Mouse (Mus musculus) liver, adult 2 months (tissue): ENCODE measurements around the gene Usp22. TPM values are rescaled to one million over a fixed set of nuclear protein-coding genes. Genes with fewer than 3 reads are reported as not detected.

Experiments
- DNase-seq: peaks from one replicate; pipeline ENCODE4 v3.0.0-alpha.2; 2011; ENCODE audit warnings: low read depth, low spot score; ENCODE audit errors: extremely low read depth
- H3K27ac ChIP-seq: fragments of 200-500 bp; replicated peaks from 2 replicates; pipeline ENCODE4 v1.5.1; 2012; ENCODE audit warnings: low read depth, mild to moderate bottlenecking, control low read depth, inconsistent platforms, low read length; ENCODE audit not compliant: insufficient read depth
- H3K27me3 ChIP-seq: fragments of 200-500 bp; 2 replicates; pipeline ENCODE4 v1.6.1; 2012; ENCODE audit warnings: mild to moderate bottlenecking, moderate library complexity, low read length, inconsistent platforms; ENCODE audit not compliant: control insufficient read depth, insufficient read depth
- H3K36me3 ChIP-seq: fragments of 200-500 bp; 2 replicates; pipeline ENCODE4 v1.6.1; 2012; ENCODE audit warnings: low read length, inconsistent platforms; ENCODE audit not compliant: control insufficient read depth, insufficient read depth
- H3K4me1 ChIP-seq: fragments of 200-500 bp; 2 replicates; pipeline ENCODE4 v1.6.1; 2011; ENCODE audit warnings: low read length; ENCODE audit not compliant: control insufficient read depth, insufficient read depth
- H3K4me3 ChIP-seq: fragments of 200-500 bp; 2 replicates; pipeline ENCODE4 v1.5.1; 2011; ENCODE audit warnings: low read depth, mild to moderate bottlenecking, control low read depth, low read length, moderate library complexity; ENCODE audit not compliant: insufficient read depth
- H3K79me2 ChIP-seq: fragments of 200-500 bp; 2 replicates; pipeline ENCODE4 v1.6.1; 2012; ENCODE audit warnings: inconsistent platforms, mild to moderate bottlenecking, low read length, moderate library complexity; ENCODE audit not compliant: control insufficient read depth, insufficient read depth
- H3K9ac ChIP-seq: fragments of 200-500 bp; 2 replicates; pipeline ENCODE4 v1.6.1; 2012; ENCODE audit warnings: low read depth, mild to moderate bottlenecking, control low read depth, inconsistent platforms, low read length
- CTCF ChIP-seq: fragments of 200-500 bp; IDR thresholded peaks from 2 replicates; pipeline ENCODE4 v1.5.1; 2011; ENCODE audit warnings: low read depth, low read length, control low read depth
- POLR2A ChIP-seq: fragments of 200-500 bp; IDR thresholded peaks from 2 replicates; pipeline ENCODE4 v1.6.1; 2011; ENCODE audit warnings: low read length, control low read depth; ENCODE audit not compliant: insufficient read depth; ENCODE audit errors: extremely low read depth
- WGBS: fragments of 180-500 bp; shearing (Covaris S2); methylation state at CpG from one replicate; pipeline ENCODE4 v1.1.7; 2018; 5-methylcytosine and 5-hydroxymethylcytosine counted together
- polyA plus RNA-seq: library from polyadenylated mRNA; depleted of rRNA; stranded (reverse); fragments of >200 nt; gene quantifications from 2 replicates; pipeline ENCODE4 v1.2.3, GENCODE M21; 2012
- total RNA-seq: library from RNA; depleted of rRNA; stranded (reverse); fragments of >200 nt; gene quantifications from 2 replicates; pipeline ENCODE4 v1.2.3, GENCODE M21; 2014

Gene Usp22
- total and polyA plus RNA-seq, 2 experiments = 13.6 to 15.7 TPM

GRCm38 (mm10) chr11:61215936-61216335 is 41.1 kb upstream of the Usp22 start:
- no peak overlapping the region for H3K4me3 ChIP-seq
- DNase-seq = no peak
- H3K9ac ChIP-seq = no peak overlapping the region
- no peak overlapping the region for H3K27ac ChIP-seq
- H3K4me1 ChIP-seq = no peaks in the 10 kb centered on the region
- H3K27me3 ChIP-seq = peaks cover 2% of the 10 kb centered on the region; the same call in 1 of the 2 replicates
- TF ChIP-seq CTCF (no peak), POLR2A (no peak)
- no peaks in the 10 kb centered on the region for H3K79me2 ChIP-seq
- WGBS = 96% methylated on average over 3 of the region's 3 CpGs
- no peaks in the 10 kb centered on the region for H3K36me3 ChIP-seq

DNA sequence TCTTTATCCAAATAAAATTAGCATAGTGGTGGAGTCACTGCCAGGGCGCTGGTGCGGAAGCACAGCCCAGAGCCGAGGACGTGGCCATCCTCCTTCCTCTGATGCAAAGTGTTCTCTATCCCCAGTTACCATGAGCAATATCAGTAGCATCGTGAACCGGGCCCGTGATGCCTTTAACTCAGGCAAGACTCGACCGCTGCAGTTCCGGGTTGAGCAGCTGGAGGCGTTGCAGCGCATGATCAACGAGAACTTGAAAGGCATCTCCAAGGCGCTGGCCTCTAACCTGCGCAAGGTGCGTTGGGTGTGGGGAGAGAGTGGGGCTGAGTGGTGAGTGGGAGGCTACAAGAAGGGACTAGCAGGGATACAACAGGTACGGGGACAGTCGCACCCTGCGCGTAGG is 37.2 kb upstream of the Usp22 start:
- Histone ChIP-seq H3K4me1 (no peaks in the 10 kb centered on the region), H3K4me3 (no peak overlapping the region), H3K36me3 (no peaks in the 10 kb centered on the region), H3K27ac (no peak overlapping the region), H3K27me3 (peaks cover 2% of the 10 kb centered on the region; the same call in 1 of the 2 replicates), H3K79me2 (no peaks in the 10 kb centered on the region), H3K9ac (no peak overlapping the region)
- no peak for DNase-seq
- WGBS = 35% methylated on average over 20 of the region's 20 CpGs
- TF ChIP-seq POLR2A (no peak), CTCF (peak; percentile 43)

DNA sequence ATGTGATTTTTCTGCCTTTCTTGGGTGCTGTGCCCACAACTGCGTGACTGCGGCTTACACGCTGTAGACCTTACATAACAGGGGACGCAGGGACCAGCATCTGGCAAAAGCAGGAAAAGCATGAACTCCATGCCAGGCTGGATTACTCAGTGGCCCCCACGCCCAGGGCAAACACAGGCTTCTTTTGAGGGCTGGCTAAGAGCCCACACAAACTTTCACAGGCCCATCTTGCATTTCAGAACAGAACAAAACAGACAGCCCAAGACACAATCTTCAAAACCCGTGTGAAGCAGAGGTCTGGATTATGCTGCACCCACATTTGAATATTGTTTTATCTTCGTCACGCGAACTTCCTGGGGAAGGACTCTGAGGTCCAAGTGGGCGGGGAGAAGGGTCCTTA is 33.5 kb upstream of the Usp22 start:
- no peak for DNase-seq
- Histone ChIP-seq H3K4me1 (no peaks in the 10 kb centered on the region), H3K27ac (no peak overlapping the region), H3K79me2 (no peaks in the 10 kb centered on the region), H3K9ac (no peak overlapping the region), H3K36me3 (no peaks in the 10 kb centered on the region), H3K4me3 (no peak overlapping the region), H3K27me3 (peaks cover 2% of the 10 kb centered on the region; the same call in 1 of the 2 replicates)
- WGBS = 81% methylated on average over 10 of the region's 10 CpGs
- TF ChIP-seq POLR2A = no peak
- TF ChIP-seq CTCF = no peak

GRCm38 (mm10) chr11:61207487-61208246 is 32.8 kb upstream of the Usp22 start, which contains the start of gene Aldh3a1:
Gene Aldh3a1 (plus strand): TSS chr11:61207537.
- DNase-seq = no peak
- Histone ChIP-seq H3K9ac (no peak within 1 kb of the TSS), H3K4me3 (no peak within 1 kb of the TSS), H3K27ac (no peak within 1 kb of the TSS), H3K79me2 (no peaks in the 10 kb centered on the region), H3K27me3 (peaks cover 2% of the 10 kb centered on the region; the same call in 1 of the 2 replicates), H3K4me1 (no peaks in the 10 kb centered on the region), H3K36me3 (no peaks in the 10 kb centered on the region)
- TF ChIP-seq POLR2A (no peak), CTCF (no peak)
- WGBS = 76% methylated on average over 10 of the region's 10 CpGs

DNA sequence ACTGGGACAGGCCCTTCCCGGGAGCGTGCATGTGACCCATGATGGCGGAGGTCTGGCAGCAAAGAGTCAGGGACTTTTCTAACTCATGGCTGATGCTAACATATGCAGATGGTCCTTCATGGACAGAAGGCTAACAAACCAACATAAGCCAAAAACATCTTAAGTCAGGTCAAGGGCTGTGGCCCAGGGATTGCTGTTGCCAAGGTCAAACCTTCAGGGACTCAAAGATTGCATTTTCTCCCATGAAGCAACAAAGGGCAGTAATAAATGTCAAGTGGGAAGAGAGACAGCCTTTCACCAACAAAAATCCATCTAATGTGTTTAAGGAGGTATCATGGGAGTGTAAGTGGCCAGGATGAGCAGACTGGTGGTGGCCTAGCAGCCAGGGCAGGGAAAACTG is 31.3 kb upstream of the Usp22 start:
- TF ChIP-seq CTCF = no peak
- no peak for TF ChIP-seq POLR2A
- H3K79me2 ChIP-seq = no peaks in the 10 kb centered on the region
- H3K36me3 ChIP-seq = no peaks in the 10 kb centered on the region
- WGBS = 97% methylated on average over 3 of the region's 3 CpGs
- no peaks in the 10 kb centered on the region for H3K27me3 ChIP-seq
- H3K4me1 ChIP-seq = no peaks in the 10 kb centered on the region
- no peak for DNase-seq
- no peak overlapping the region for H3K27ac ChIP-seq
- H3K9ac ChIP-seq = no peak overlapping the region
- no peak overlapping the region for H3K4me3 ChIP-seq

- WGBS = 95% methylated on average over 10 of the region's 10 CpGs
These were observed 30.5 kb upstream of the Usp22 start for GRCm38 (mm10) chr11:61205167-61205950.

More at GRCm38 (mm10) chr11:61205167-61205950, 30.5 kb upstream of the Usp22 start:
- no peaks in the 10 kb centered on the region for H3K79me2 ChIP-seq
- H3K27me3 ChIP-seq = no peaks in the 10 kb centered on the region
- H3K4me1 ChIP-seq = no peaks in the 10 kb centered on the region
- no peak for DNase-seq
- TF ChIP-seq POLR2A = no peak
- no peak for TF ChIP-seq CTCF
- no peak overlapping the region for H3K9ac ChIP-seq
- no peak overlapping the region for H3K27ac ChIP-seq
- H3K4me3 ChIP-seq = no peak overlapping the region
- no peaks in the 10 kb centered on the region for H3K36me3 ChIP-seq
